Mouse (Mus musculus) forebrain, postnatal 0 days (tissue): ENCODE data around the gene Tcp10b. TPM values are rescaled to one million over a fixed set of nuclear protein-coding genes. Genes with fewer than 3 reads are reported as not detected.
"Not testable (repeated sequence)": the region's sequence is repeated elsewhere in the genome, so short reads cannot be mapped to it uniquely, and the experiment has no call there.

Source experiments
- ATAC-seq: fragments of 200-750 bp; cut with Nextera tagmentation; 2 replicates; pipeline ENCODE4 v1.8.0; 2017; ENCODE audit warnings: mild to moderate bottlenecking, moderate library complexity
- DNase-seq: peaks from one replicate; pipeline ENCODE4 v3.0.0-alpha.2; 2015
- H3K27ac ChIP-seq: fragments of 300-500 bp; sonication (generic); 2 replicates; pipeline ENCODE4 v1.5.1; 2014; ENCODE audit warnings: low read depth, mild to moderate bottlenecking, antibody characterized with exemption, low read length, moderate library complexity, mixed read lengths
- H3K27me3 ChIP-seq: fragments of 300-500 bp; sonication (generic); 2 replicates; pipeline ENCODE4 v1.6.1; 2014; ENCODE audit warnings: mild to moderate bottlenecking, low read length, mixed read lengths; ENCODE audit not compliant: insufficient read depth
- H3K36me3 ChIP-seq: fragments of 300-500 bp; sonication (generic); 2 replicates; pipeline ENCODE4 v1.6.1; 2014; ENCODE audit warnings: mild to moderate bottlenecking, moderate library complexity; ENCODE audit not compliant: insufficient read depth
- H3K4me1 ChIP-seq: fragments of 300-500 bp; sonication (generic); 2 replicates; pipeline ENCODE4 v1.6.1; 2014; ENCODE audit warnings: antibody characterized with exemption; ENCODE audit not compliant: insufficient read depth
- H3K4me2 ChIP-seq: fragments of 300-500 bp; sonication (generic); 2 replicates; pipeline ENCODE4 v1.6.1; 2014; ENCODE audit warnings: low read depth, mild to moderate bottlenecking, moderate library complexity
- H3K4me3 ChIP-seq: fragments of 300-500 bp; sonication (generic); 2 replicates; pipeline ENCODE4 v1.5.1; 2014; ENCODE audit warnings: low read depth, low read length, mixed read lengths
- H3K9ac ChIP-seq: fragments of 300-500 bp; sonication (generic); 2 replicates; pipeline ENCODE4 v1.6.1; 2014; ENCODE audit warnings: mild to moderate bottlenecking
- H3K9me3 ChIP-seq: fragments of 300-500 bp; sonication (generic); 2 replicates; pipeline ENCODE4 v1.6.1; 2016; ENCODE audit warnings: low read length
- WGBS: fragments of 180-500 bp; shearing (Covaris S2); extraction: QIAGEN DNeasy Blood & Tissue Kit; methylation state at CpG from one replicate; pipeline ENCODE4 v1.1.7; 2014; 5-methylcytosine and 5-hydroxymethylcytosine counted together
- polyA plus RNA-seq: library from polyadenylated mRNA; unstranded; fragments of >200 nt; fragmentation: Nextera tagmentation; extraction: Ambion mirVana; gene quantifications from 2 replicates; pipeline ENCODE4 v1.2.1, GENCODE M21; 2015
- total RNA-seq: library from RNA; depleted of rRNA; stranded (reverse); fragments of >200 nt; gene quantifications from 2 replicates; pipeline ENCODE4 v1.2.3, GENCODE M21; 2014

Gene Tcp10b
- total and polyA plus RNA-seq, 2 experiments from 2014 or later = 0.29 to 0.33 TPM

DNA sequence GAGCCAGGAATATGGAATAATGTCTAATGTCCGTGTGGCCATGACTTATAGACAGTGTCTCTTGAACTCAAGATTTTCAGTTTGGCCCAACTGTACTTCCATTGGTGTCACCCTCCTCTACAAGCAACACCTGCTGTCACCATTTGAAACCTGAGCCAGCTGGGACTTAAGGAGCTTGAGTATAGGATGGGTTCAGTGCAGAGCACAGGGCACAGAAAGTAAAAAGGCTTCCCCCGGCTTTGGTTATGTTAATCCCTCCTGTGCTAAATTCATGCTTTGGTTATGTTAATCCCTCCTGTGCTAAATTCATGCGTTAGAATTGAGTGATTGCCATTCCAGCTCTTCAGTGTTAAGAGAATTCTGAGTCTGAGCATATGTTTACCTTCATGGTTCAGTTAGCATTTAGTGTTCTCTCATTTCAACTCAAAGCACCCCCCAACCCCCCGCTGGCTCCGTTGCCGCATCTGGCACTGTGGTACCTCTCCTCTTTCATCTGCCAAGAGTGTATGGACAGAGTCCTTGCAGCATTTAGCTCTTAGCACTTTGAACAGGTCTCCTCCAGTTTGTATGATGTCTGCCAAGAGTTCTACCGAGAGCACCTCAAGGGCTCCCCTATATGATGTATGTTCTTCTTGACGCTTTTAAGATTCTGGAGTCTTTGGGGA, 31.3 kb downstream of the Tcp10b start:
- ATAC-seq, H3K4me1 ChIP-seq, H3K9ac ChIP-seq, H3K4me3 ChIP-seq, DNase-seq, H3K4me2 ChIP-seq, H3K36me3 ChIP-seq, H3K27me3 ChIP-seq, H3K27ac ChIP-seq, H3K9me3 ChIP-seq: not testable (repeated sequence)
- 56% methylated on average over 5 of the region's 8 CpGs for WGBS

DNA sequence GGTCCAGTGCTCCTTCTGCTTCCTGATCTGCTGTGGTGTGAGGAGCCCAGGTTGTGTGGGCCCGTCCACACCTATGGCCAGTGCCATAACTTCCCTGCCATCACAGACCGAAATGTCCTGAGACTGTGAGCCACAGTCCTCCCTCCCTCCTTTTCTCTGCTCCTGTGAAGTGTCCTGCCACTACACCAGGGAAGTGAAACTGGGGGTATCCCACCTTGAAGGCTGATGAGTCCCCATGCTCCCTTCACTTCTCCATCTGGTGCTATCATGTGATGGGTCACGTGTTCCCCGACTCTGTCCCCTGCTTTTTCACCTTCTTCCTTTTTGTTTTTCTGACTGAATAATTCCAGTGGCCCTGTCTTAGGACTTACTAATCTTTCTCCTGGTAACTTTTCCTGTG, 32.1 kb downstream of the Tcp10b start:
- H3K4me3 ChIP-seq, H3K9me3 ChIP-seq, H3K4me1 ChIP-seq, H3K36me3 ChIP-seq, H3K4me2 ChIP-seq, H3K9ac ChIP-seq, DNase-seq, H3K27ac ChIP-seq, H3K27me3 ChIP-seq, ATAC-seq: not testable (repeated sequence)
- WGBS = 92% methylated on average over 3 of the region's 4 CpGs

DNA sequence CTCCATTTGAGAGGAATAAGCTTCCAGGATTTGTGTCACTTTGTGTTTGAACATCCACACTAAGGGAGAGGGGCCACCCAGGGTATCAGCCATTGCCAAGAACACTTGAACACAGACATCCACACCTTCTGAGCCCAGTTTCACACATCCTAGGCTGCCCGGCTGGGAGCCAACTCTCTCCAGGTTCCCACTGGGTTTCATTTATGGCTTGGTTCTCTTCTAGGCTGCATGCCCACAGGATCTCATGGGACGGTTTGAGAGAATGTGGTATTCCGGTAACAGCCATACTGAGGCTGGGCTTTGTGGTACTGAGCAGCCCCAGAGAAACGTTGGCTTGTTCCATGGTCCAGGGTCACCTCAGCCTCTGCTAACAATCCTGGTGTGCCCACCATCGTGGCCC, 45.7 kb downstream of the Tcp10b start:
- H3K4me1 ChIP-seq, H3K36me3 ChIP-seq, H3K27me3 ChIP-seq, H3K27ac ChIP-seq, H3K4me2 ChIP-seq, H3K9ac ChIP-seq, H3K4me3 ChIP-seq, H3K9me3 ChIP-seq: not testable (repeated sequence)
- ATAC-seq (peak; percentile 59), DNase-seq (peak; percentile 21)
- WGBS = 77% methylated on average over 5 of the region's 5 CpGs

DNA sequence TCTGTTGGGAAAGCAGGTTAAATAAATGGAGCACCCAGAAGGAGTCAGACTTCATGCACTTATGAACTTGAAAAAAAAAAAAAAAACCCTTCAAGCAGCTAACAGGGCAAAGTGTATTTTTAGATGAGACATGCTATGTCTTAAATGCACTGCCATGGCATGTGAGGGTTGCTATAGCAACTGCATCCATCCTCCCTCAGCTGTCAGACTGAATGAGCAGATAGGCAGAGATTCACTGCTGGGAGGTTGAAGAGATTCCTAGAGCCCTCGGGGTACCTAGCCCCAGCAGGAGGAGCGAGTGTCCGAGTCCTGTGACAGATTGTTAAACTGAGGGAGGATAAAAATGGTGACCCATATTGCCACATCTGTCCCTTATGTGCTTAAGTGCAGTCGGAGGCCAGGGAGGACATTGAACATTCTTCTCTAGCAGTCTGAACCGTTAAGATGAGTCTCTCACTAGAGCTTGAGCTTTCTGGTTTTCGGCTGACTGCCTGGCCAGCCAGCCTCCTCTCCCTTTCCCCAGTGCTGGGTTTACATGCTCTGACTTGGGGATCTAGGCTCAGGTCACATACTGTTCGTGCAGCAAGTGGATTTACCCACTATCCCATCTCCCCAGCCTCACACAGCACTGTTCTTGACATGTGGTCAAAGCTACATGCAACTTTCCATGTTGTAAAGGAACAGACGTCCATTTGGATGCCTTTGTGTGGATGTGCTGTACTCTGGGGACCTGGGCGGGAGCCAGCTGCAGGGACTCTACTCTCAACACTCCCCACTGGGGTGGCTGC, 51.8 kb downstream of the Tcp10b start:
- not testable (repeated sequence) for H3K4me2 ChIP-seq, H3K4me1 ChIP-seq, H3K9ac ChIP-seq, H3K27ac ChIP-seq, H3K36me3 ChIP-seq, H3K9me3 ChIP-seq, H3K4me3 ChIP-seq, H3K27me3 ChIP-seq
- ATAC-seq (peak; percentile 96), DNase-seq (peak; percentile 13)
- WGBS = 44% methylated on average over 3 of the region's 9 CpGs

DNA sequence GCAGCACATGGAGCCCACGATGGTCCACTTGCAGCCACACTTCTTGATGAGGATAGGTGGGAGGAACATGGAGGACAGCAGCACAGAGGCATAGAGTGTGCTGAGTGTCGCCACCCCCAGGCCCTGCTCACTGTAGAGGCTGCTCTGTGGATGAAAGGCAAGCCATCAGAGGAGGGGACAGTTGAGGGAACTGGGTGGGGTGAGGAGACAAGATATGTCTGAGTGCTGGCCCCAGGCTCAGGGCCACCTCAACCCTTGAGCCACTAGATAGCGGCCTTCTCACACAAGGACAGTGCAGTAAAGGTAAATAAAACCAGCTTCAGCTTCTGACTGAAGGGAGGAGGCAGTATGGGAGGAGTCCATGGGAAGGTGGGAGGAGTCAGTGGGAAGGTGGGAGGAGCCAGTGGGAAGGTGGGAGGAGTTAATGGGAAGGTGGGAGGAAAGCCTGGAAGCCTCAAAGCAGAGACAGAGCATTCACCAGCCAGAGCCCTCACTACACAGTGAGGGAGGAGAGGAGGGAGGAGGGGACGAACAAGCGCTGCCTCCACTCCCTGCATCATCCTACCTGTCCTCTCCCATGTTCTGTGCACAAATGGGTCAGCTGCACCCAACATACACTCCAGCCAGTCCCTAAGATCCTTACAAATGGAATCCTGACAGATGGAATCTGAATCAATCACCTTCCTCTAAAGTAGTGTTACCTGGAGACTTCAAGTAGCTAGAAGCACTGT, 62.6 kb downstream of the Tcp10b start:
- not testable (repeated sequence) for DNase-seq, H3K27ac ChIP-seq, H3K27me3 ChIP-seq, H3K4me3 ChIP-seq, H3K9me3 ChIP-seq, H3K9ac ChIP-seq, H3K4me2 ChIP-seq, H3K4me1 ChIP-seq, ATAC-seq, H3K36me3 ChIP-seq
- WGBS = 94% methylated on average over 2 of the region's 5 CpGs

DNA sequence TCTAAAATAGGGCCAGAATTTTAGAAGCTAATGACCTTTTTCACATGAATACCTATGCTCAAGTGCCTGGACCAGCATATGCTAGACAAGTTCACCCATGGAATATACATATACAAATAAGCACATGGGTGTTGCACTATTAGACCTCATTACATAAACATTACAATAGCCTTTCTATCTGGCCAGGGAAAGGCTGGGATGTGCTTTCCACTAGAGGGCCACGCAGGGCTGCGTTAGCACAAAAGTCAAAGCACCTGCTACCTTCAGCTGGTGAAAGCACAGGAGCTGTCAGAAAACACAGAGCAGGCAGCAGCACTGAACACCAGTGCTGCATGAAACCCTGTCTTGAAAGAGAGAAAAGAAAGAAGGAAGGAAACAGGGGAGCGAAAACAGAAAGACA, 63.3 kb downstream of the Tcp10b start:
- ATAC-seq = peak; percentile 42; the same call in 1 of the 2 replicates
- WGBS = 26% methylated on average over 2 of the region's 3 CpGs
- DNase-seq = not testable (repeated sequence)

DNA sequence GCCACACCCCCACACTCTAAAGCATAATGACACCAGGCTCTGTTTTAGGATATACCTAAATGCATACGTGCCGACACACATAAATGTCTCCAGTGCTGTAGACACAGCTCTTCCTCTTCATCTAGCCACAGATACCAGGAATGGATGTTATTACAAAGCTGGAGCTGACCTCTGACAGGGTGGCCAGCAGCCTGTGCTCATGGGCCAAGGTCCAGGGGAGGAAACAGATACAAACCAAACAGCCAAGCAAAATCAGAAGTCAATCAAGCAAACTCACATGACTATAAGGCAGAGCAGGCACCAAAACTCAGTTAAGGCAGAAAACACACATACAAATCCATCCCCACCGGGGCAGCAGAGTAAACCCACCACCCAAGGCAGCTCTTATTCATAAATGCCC, 68.4 kb downstream of the Tcp10b start:
- H3K36me3 ChIP-seq, DNase-seq, H3K4me2 ChIP-seq, ATAC-seq, H3K9ac ChIP-seq, H3K4me3 ChIP-seq, H3K9me3 ChIP-seq, H3K27ac ChIP-seq, H3K27me3 ChIP-seq, H3K4me1 ChIP-seq: not testable (repeated sequence)
- no CpG with 5 or more reads among the region's 3 CpGs for WGBS

More for the DNA sequence above, 63.3 kb downstream of the Tcp10b start:
- not testable (repeated sequence) for H3K36me3 ChIP-seq, H3K9me3 ChIP-seq, H3K27me3 ChIP-seq, H3K27ac ChIP-seq, H3K4me2 ChIP-seq, H3K4me3 ChIP-seq, H3K9ac ChIP-seq, H3K4me1 ChIP-seq

DNA sequence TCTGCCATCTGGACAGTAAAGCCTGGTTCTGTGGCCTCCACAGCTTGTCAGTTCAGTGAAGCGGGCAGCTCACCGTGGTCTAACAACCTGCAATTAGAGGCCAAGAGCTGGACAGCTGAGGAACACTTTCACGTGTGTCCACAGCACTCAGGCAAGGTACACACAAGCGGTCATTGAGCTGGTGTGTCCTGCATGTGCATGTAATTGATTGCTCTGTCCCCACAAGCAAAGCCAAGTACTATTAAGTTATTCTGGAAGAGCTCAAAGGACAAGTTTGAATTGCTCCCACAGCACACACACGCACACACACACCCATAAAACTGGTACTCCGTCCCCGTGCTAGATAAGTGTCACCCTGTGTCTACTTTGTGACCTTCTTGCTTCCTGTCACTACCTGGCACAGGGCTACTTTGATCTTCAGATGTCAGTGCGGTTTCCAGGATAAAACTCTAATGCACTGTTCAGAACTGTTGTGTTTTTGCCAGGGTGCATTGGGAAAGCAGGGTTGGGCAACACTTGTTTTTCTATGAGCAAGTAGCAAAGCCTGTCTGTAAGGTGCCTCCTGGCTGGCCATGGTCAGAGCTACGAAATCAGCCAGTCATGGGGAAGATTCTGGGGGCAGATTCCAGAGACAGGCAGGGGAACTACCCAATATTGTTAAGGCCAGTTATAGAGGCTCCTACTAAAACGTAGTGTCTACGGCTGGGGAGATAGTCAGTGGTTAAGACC, 69.0 kb downstream of the Tcp10b start:
- not testable (repeated sequence) for H3K27ac ChIP-seq, H3K4me3 ChIP-seq, H3K27me3 ChIP-seq, H3K9ac ChIP-seq, ATAC-seq, H3K9me3 ChIP-seq, DNase-seq, H3K4me2 ChIP-seq, H3K36me3 ChIP-seq, H3K4me1 ChIP-seq
- 86% methylated on average over 9 of the region's 11 CpGs for WGBS

DNA sequence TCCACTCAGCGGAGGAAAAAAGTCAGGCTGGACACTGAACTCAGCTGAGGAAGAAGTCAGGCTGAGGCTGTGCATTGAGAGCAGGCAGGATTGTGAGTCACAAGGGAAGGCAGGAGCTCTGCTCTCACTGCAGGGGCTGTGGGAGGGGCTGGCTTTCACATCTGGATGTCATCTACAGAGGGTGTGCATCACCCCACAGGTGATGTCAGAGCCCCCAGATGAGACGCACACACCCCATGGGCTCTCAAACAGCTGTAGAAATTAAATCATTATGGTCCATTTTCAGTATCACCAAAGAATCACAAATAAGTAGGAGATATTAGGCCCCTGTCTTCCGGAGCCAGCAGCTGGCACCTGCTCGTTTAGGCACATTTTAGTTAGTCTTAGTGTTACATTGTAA, 70.8 kb downstream of the Tcp10b start, which contains the start of gene Unc93a:
Gene Unc93a, minus strand, starts transcription at position 101 of the 400 bp plus-strand sequence.
- not testable (repeated sequence) for H3K4me3 ChIP-seq, H3K9ac ChIP-seq, H3K4me2 ChIP-seq, H3K9me3 ChIP-seq, H3K27me3 ChIP-seq, DNase-seq, H3K36me3 ChIP-seq, H3K4me1 ChIP-seq, H3K27ac ChIP-seq, ATAC-seq
- 66% methylated on average over 3 of the region's 4 CpGs for WGBS
